Mouse (Mus musculus): ENCODE data around the gene Grb7.

Gene Grb7

DNA sequence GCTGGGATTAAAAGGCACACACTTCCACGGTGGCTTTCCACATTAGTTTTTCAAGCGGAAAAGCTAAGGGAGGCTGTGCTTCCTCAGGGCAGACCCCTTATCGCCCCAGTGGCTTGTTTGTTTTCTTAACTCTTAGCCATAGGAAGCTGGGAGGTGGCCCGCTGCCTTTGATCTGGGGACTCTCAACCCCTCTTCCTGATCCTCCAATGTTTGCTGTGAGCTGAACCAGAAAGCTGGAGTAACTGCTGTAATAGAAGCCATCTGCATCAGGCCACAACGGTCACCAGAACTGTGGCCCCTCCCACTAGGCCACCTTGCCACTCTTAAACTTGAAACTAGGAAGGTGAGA lies at the start of gene Grb7:
TSS of gene Grb7 (plus strand) at position 182 of the 349 bp plus-strand sequence.
- no peak for DNase-seq

DNA sequence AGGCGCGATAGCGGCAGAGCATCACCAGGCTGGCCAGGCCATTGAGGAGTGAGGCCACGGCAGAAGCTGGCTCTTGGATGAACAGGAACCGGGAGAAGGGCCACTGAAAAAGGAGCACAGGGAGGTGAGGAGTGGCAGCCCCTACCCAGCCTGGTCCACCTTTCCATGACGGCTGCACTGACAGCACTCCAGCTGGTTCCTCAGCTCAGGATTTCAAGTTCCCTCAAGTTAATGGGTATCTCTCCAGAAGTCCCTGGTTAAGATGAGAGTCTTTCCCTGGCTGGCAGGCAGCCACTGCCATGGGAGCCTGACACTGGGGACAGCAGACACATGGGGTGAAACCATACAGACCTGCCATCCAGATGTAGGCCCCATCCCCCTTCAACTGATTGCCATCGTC lies 48.2 kb upstream of the Grb7 start:
- no peak for DNase-seq

DNA sequence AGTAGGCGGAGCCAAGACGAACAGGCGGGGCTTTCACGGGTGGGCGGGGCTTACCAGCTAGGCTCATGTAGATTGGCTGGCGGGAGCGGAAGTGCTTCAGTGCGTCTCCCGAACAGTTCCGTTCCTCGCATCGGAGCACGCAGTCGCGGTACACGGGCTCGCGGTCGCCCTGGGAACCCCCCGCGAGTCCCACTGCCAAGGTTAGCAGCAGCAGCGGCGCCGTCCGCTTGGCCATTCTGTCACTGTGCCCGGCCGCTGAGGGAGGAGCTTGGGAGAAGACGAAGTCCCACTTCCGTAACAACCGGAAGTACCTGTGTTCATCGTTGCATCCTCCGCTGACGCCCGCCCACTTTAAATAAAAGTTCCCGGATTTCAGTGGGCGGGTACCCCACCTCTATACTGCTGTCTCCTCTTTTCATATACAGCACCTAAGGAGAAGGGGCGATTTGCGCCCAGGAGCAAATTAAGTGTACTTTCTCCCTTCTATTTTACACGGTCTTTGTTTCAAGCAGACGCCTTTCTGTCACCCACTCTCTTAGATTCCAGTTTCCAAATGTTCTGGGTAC lies 46.0 kb upstream of the Grb7 start, which contains the start of gene Pgap3:
TSS of gene Pgap3 (minus strand) at position 330 of the 566 bp plus-strand sequence.
- peak; percentile 86 for DNase-seq

DNA sequence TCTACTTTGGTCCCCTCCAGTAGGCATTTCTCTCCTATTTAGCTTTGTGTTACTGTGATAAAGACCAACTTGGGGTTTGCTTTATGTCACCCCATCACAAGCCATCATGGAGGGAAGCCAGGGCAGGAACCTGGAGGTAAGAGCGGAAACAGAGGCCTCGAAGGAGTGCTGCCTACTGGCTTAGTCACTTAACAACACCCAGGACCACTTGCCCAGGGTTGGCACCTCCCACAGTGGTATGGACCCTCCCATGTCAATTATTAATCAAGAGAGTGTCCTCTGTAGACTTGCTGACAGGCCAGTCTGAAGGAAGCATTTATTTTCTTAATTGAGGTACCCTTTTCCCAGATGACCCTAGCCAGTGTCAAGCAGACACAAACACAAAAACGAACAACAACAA lies 45.4 kb upstream of the Grb7 start:
- no peak for DNase-seq

GRCm38 (mm10) chr11:98406621-98407020 lies 39.6 kb upstream of the Grb7 start:
- no peak for DNase-seq

DNA sequence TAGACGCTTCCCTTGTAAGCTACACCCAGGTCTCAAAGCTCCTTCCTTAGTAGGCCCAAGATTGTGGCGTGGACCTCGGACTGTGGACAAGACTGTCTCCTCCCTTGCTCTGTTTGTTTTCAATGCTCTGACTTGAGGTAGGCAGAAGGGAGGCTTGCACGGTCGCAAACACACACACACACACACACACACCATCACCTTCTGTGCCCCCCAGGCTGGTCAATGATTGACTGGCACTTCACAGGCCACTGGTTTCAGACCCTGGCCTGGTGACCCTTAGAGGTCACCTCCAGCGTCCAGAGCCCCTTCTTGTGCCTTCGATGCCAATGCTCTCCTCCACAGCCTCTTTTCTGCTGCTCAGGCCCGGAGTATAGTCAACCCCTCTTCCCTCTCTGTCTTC lies 37.3 kb upstream of the Grb7 start:
- no peak for DNase-seq

DNA sequence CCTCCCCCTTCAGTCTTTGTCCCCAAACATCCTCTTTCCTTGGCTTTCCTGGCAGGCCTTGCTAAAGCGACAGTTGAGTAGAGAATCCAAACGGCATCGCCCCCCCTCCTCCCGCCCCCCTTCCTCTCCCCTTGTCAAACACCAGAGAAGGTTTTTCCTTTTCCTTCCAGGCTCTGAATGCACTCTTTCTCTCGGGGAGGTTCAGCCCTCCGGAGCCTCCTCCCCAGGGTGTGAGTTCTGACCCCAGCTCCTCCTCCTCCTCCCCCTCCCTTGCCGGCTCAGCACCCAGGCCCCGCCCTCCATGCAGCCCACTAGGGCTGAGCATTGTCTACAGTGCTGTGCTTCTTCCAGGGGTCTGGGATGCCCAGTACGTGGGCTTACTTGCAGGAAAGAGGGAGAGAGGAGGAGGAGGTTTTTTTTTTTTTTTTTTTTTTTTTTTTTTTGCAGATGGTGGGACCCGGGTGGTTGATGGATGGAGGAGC lies 36.8 kb upstream of the Grb7 start:
- peak; percentile 28 for DNase-seq

GRCm38 (mm10) chr11:98412273-98412796 lies 33.9 kb upstream of the Grb7 start, which contains the start of gene Erbb2:
Gene Erbb2 (plus strand): TSS chr11:98412470.
- peak; percentile 82 for DNase-seq

DNA sequence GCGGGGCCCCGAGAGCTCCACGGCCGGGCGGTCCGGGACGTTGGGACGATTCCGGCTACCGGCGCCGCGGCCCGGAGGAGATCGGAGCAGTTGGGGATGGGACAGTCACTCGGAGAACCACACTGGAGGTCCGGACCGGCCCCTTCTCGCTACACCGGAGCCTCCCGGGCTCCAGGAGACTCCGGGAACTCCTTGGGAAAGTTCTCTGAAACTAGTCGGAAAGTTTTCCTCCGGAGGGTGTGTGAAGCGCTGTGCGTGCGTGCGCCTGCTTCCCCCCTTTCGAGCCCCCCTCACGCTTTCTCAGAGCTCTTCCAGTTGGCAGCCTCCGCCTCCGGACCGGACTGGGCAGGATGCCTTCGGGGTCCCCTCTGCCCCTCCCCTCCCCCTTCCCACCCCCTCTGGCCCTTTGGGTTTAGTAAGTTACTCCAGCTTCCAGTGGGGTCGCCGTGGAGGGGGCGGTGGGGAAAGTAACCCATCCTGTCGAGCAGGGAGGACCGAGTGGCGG lies 33.3 kb upstream of the Grb7 start:
- DNase-seq, result peak; percentile 37

- no peak for DNase-seq
Measured at GRCm38 (mm10) chr11:98413731-98414130, 32.5 kb upstream of the Grb7 start.

DNA sequence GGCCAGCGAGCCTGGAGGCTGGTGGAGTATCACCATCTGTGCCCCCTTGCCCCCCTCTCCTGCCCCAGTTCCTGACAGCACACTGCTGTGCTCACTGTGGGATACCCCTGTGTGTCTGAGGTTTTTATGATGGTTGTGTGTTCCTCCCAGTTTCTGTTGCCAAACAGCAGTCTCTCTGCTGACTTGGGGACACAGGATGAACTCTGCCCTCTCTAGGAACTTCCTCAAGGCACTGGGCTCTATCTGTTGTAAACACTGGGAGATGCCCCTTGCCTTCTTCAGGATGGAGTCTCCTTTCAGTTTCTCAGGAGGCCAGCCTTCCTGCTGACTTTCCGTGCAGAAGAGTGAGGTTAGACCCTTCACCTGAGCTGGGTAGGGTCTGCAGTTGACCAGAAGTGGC lies 32.0 kb upstream of the Grb7 start:
- DNase-seq, result no peak

- DNase-seq, result no peak
Measured at GRCm38 (mm10) chr11:98417074-98417473, 29.1 kb upstream of the Grb7 start.

- no peak for DNase-seq
Measured at GRCm38 (mm10) chr11:98418273-98418672, 27.9 kb upstream of the Grb7 start.

DNA sequence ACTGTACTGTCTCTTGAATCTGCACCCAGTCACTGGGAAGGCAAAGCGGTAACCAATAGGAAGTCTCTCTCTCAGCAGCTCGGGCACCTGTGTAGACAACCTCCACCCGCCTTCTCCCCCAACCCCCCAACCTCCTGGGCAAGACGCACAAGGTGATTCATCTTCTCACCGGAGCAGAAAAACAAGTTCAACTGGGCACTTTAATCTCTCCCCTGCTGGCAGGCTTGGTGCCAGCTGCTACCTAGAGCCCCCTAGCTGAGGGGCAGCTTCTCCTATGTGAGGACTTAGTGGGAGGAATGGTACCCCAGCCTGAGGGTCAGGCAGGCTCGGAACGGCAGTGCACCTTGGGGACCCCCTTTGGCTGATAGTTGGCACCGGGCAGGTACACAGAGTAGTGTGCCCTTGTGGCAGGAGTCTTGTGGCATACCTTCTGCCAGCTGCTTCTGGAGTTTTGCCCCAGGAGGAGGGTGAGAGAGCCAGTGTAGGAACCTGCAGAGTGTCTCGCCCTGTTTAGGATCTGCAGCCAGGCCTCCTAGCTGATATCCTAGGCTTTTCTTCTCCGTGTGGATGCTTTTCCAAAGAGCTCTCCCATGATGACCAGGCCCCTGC lies 27.2 kb upstream of the Grb7 start:
- DNase-seq, result peak; percentile 44

GRCm38 (mm10) chr11:98426592-98426991 lies 19.6 kb upstream of the Grb7 start:
- DNase-seq, result no peak

DNA sequence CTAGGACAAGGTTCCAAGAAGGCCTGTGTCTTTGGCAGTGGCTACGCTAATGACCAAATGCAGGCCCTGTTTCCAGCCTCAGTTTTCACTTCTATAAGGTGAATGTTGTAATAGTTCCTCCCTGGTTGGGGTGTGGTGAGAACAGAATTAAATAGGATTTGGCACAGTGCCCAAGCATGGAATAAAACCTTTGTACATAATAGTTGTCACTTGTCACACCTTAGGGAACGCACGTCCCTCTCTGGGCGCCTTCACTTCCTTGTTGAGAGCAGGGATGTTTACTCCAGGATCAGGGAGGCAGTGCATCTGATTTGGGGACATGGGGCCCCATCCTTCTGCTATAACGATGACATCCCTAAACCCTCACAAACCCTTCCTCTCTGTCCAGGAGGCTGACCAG lies 17.8 kb upstream of the Grb7 start:
- no peak for DNase-seq

DNA sequence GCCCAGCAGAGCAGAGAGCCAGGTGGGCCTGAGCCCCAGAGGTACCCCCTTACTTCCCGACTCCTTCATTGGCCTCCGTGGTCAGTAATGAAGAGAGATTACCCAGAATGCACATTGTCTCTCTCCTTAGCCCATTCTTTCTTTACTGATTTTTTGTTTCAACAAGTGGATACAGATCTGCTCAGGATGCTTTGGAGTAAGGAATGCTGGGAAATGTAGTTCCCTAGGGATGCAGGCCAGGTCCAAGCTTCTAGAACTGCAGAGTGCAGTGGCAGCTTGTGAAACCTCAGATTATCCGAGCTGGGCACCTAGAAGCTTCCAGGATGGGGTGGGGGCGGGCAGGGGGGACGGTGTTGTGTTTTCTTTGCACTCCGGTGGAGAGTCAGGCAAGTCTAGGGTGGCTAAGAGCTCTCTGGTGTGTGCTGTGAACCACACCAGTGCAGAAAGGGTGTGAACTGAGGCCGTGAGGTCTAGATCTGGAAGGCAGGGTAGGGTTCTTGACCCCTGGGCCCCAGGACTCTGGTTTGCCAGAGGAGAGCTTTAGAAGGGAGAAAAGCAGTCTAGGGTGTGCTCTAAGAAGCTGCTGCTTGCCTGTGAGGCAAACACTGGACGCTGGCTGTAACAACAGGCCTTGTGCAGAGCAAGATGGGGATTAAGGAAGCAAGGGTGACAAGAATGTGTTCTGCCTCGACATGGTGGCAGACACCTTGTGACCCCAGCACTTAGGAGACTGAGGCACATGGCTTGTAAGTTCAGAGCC lies 14.3 kb upstream of the Grb7 start:
- no peak for DNase-seq

DNA sequence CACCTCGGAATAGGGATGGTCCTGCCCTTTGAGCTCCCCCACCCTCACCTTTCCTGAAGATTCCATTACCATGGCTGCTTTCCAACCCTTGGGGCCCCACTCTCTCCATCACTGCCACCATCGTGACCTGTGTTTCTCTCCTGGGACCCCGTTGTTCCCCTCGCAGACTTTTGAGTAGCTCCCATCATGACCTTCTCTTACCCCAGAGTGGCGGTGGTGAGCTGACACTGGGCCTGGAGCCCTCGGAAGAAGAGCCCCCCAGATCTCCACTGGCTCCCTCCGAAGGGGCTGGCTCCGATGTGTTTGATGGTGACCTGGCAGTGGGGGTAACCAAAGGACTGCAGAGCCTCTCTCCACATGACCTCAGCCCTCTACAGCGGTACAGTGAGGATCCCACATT lies 10.5 kb upstream of the Grb7 start:
- DNase-seq, result no peak

DNA sequence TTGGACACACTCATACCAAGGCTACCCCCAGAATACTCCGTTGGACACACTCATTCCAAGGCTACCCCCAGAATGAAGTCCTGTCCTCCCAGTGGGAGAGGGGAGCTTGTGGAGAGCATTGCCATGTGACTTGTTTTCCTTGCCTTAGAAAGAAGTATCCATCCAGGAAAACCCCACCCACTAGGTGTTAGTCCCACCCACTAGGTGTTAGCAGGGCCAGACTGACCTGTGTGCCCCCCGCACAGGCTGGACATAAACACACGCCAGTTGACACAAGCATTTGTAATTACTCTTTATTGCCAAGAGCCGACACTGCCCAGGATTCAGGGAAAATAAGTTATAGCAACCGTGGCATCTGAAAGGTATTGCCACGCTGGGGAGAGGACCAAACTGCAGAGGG lies 8.8 kb upstream of the Grb7 start:
- no peak for DNase-seq

DNA sequence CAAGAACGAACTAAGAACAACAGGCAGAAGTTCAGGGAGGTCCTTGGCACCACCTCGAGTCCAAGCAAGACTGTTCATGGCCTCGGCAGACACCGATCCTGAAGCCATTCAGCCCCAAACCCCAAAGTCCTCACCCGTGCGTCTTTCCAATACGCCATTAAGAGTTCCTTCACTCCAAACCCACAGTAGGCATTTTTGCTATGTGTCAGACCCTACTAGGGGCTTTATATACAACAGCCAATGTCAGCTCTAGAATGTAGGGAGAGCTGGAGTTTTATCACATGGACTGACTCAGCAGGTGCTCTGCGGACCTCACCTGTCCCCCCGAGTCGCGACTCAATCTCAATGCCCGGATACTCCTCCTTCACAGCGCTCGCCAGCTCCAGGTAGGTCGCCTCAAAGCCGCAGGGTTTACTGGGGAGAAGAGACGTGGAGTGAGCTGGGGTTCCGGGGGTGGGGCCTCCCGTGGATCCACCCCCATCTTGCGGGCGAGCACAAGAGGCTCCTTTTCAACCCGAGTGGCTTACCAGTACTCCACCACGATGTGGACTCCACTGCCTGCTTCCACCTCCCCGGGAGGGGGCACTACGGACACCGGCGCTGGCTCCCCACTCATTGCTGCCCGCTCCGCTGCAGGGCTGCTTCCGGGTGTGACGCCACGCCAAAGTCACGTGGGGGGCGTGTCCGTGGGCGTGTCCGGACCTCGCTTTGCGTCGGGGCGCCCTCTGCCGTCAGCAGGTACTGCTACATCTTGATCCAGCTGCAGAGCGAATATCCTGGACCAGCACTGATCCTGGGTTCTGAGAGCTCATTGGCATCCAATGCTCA lies 7.6 kb upstream of the Grb7 start, which contains the start of gene Mien1:
TSS of gene Mien1 (minus strand) at position 661 of the 828 bp plus-strand sequence.
- DNase-seq, result peak; percentile 98

GRCm38 (mm10) chr11:98443688-98444087 lies 2.5 kb upstream of the Grb7 start:
- DNase-seq, result no peak

DNA sequence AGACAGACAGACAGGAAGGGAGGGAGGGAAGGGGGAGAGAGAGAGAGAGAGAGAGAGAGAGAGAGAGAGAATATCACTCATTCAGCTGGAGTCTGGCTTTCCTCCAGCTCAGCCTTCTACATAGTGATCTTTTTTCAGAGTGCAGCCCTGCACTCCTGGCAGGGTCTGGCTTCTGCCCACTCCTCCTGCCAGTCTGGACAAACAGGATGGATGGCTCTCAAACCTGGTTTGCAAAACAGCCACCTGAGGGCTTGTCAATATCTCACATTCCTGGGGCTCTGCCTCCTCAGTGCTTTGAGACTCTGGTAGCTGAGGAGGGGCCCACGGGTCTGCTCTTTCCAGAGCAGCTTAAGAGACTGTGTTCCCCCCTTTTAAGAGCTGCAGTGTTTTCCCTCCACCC lies 956 bp upstream of the Grb7 start:
- DNase-seq, result no peak

DNA sequence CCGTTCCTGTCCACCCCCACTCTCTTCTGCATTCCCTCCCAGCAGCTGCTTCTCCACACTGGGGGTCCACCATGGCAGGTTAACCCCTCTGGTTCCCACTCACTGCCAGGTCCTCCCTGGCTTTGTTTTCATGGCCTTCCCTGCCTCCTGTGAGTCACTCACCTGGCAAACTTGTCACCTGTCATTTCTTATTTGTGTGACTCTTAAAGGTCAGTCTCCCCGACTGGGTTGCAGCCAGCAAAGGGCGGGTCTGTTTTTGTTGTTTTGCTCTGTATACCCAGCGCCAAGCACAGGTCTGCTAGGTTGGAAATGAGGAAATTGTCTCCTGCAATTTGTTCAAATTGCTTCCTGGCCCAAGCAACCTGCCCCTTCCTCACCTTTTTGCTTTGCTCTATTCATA lies 515 bp upstream of the Grb7 start:
- no peak for DNase-seq
